Mouse (Mus musculus): ENCODE measurements around the gene Atp2a3.

- no peak for TF ChIP-seq GATA1 (IDR thresholded peaks at IDR 0.05; ENCODE audit: low read length)
- no peak for TF ChIP-seq TAL1 (IDR thresholded peaks at IDR 0.05; ENCODE audit: low read length)
Observed at GRCm38 (mm10) chr11:73013981-73014380, 53.0 kb downstream of the Atp2a3 start.

Measured in erythroblast, embryonic 14.5 days (primary cell).